Mouse (Mus musculus) midbrain, embryonic 11.5 days (tissue): ENCODE results near the gene Spin2g. TPM values are rescaled to one million over a fixed set of nuclear protein-coding genes. Genes with fewer than 3 reads are reported as not detected.
"Not testable (repeated sequence)": the region's sequence is repeated elsewhere in the genome, so short reads cannot be mapped to it uniquely, and the experiment has no call there.

ENCODE experiments used
- ATAC-seq: fragments of 200-750 bp; cut with Nextera tagmentation; 2 replicates; pipeline ENCODE4 v1.8.0; 2017; ENCODE audit warnings: moderate TSS enrichment, moderate library complexity; ENCODE audit not compliant: low FRiP score
- DNase-seq: peaks from one replicate; pipeline ENCODE4 v3.0.0; 2015; ENCODE audit warnings: low spot score; ENCODE audit errors: missing footprints
- H3K27ac ChIP-seq: fragments of 300-500 bp; sonication (generic); 2 replicates; pipeline ENCODE4 v1.5.1; 2014; ENCODE audit warnings: low read depth, low read length
- H3K27me3 ChIP-seq: fragments of 300-500 bp; sonication (generic); 2 replicates; pipeline ENCODE4 v1.6.1; 2014; ENCODE audit warnings: mild to moderate bottlenecking, low read length, moderate library complexity, mixed read lengths; ENCODE audit not compliant: control insufficient read depth, insufficient read depth
- H3K36me3 ChIP-seq: fragments of 300-500 bp; sonication (generic); 2 replicates; pipeline ENCODE4 v1.6.1; 2014; ENCODE audit warnings: mild to moderate bottlenecking, low read length, moderate library complexity, mixed read lengths; ENCODE audit not compliant: control insufficient read depth, insufficient read depth
- H3K4me1 ChIP-seq: fragments of 300-500 bp; sonication (generic); 2 replicates; pipeline ENCODE4 v1.6.1; 2014; ENCODE audit warnings: low read length; ENCODE audit not compliant: control insufficient read depth, insufficient read depth
- H3K4me2 ChIP-seq: fragments of 300-500 bp; sonication (generic); 2 replicates; pipeline ENCODE4 v1.6.1; 2014; ENCODE audit warnings: mild to moderate bottlenecking, moderate library complexity
- H3K4me3 ChIP-seq: fragments of 300-500 bp; sonication (generic); 2 replicates; pipeline ENCODE4 v1.5.1; 2014; ENCODE audit warnings: low read depth, low read length
- H3K9ac ChIP-seq: fragments of 300-500 bp; sonication (generic); 2 replicates; pipeline ENCODE4 v1.6.1; 2014; ENCODE audit warnings: low read length
- H3K9me3 ChIP-seq: fragments of 300-500 bp; sonication (generic); 2 replicates; pipeline ENCODE4 v1.6.1; 2016; ENCODE audit warnings: low read length; ENCODE audit not compliant: control insufficient read depth
- WGBS: fragments of 180-500 bp; shearing (Covaris S2); extraction: QIAGEN DNeasy Blood & Tissue Kit; methylation state at CpG from one replicate; pipeline ENCODE4 v1.1.7; 2014; 5-methylcytosine and 5-hydroxymethylcytosine counted together
- polyA plus RNA-seq: library from polyadenylated mRNA; unstranded; fragments of >200 nt; fragmentation: Nextera tagmentation; extraction: Ambion mirVana; gene quantifications from 2 replicates; pipeline ENCODE4 v1.2.1, GENCODE M21; 2014

Gene Spin2g
- polyA plus RNA-seq = not detected in 2 replicates

DNA sequence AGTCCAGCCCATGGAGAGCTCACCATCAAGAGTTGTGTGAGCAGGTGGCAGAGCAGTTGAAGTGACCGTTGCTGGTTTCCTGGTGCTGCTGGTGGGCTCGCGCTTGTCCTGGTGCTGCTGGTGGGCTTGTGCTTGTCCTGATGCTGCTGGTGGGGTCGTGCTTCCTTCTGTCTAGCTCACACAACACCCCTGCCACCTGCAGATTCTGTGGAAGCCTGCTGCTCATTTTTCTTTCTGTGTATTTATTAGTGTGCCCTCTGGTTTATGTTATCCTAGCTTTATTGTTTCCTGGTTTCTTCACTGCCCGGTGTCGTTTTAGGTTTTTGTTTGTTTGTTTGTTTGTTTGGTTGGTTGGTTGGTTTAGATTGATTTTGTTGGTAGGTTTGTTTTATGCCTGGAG lies at the start of gene Spin2g:
Spin2g (minus strand) TSS at position 101 of the 400 bp plus-strand sequence.
- H3K4me3 ChIP-seq, H3K36me3 ChIP-seq, H3K9ac ChIP-seq, ATAC-seq, H3K4me1 ChIP-seq, DNase-seq, H3K4me2 ChIP-seq, H3K27me3 ChIP-seq, H3K9me3 ChIP-seq, H3K27ac ChIP-seq: not testable (repeated sequence)
- 76% methylated on average over 6 of the region's 6 CpGs for WGBS

Other genes starting within 250 kb of the Spin2g start
- not detected in 2 replicates for gene Btbd35f9, start 77.2 kb downstream of the Spin2g start, polyA plus RNA-seq
- not detected in 2 replicates for gene Btbd35f8, start 211.8 kb upstream of the Spin2g start, polyA plus RNA-seq